Comparison of ENCODE assay signal across 8 mouse cellular contexts in the genomic region with DNA sequence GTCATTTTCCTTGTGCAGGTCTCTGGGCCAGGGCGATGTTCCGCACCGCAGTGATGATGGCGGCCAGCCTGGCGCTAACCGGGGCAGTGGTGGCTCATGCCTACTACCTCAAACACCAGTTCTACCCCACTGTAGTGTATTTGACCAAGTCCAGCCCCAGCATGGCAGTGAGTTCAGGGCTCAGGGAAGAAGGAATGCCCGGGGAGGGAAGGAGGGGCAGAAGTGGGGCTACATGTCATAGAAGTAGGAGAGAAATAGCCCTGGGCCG. TPM values are rescaled to one million over a fixed set of nuclear protein-coding genes. Genes with fewer than 3 reads are reported as not detected.
DNase-seq lines count a peak whose midpoint lies in the region; ATAC-seq and TF ChIP-seq lines count a peak whose summit lies in the region.

No protein-coding gene starts in this region.

- H3K4me1 ChIP-seq in bone marrow, adult 2 months (ENCODE audit: control insufficient read depth, insufficient read depth, low read length): peaks cover 8% of the 10 kb centered on the region
- H3K4me1 ChIP-seq in heart, postnatal 0 days (ENCODE audit: control insufficient read depth, insufficient read depth): peaks cover 15% of the 10 kb centered on the region
- peaks cover 23% of the 10 kb centered on the region for H3K4me1 ChIP-seq in midbrain, embryonic 10.5 days

- no peak for ATAC-seq in heart, postnatal 0 days (ENCODE audit: insufficient read depth, low read depth)
- no peak for ATAC-seq in erythroid progenitor cell, adult 5-6 weeks (replicated peaks; ENCODE audit: low FRiP score, poor library complexity, severe bottlenecking)

- peak overlapping the region; percentile 99 for H3K27ac ChIP-seq in bone marrow, adult 2 months (ENCODE audit: control insufficient read depth, insufficient read depth, low read depth, low read length, poor library complexity)
- no peak overlapping the region for H3K27ac ChIP-seq in heart, postnatal 0 days (ENCODE audit: low read depth)
- no peak overlapping the region for H3K27ac ChIP-seq in midbrain, embryonic 10.5 days (replicated peaks)

- peak overlapping the region; percentile 97 for H3K4me2 ChIP-seq in heart, postnatal 0 days (ENCODE audit: low read depth, low read length)

- peaks cover 48% of the 10 kb centered on the region for H3K36me3 ChIP-seq in heart, postnatal 0 days (replicated peaks; ENCODE audit: control insufficient read depth, insufficient read depth, low read length)
- H3K36me3 ChIP-seq in midbrain, embryonic 10.5 days: peaks cover 56% of the 10 kb centered on the region

- H3K27me3 ChIP-seq in heart, postnatal 0 days (ENCODE audit: control insufficient read depth, insufficient read depth, low read length): no peaks in the 10 kb centered on the region
- H3K27me3 ChIP-seq in midbrain, embryonic 10.5 days (ENCODE audit: low read depth, poor library complexity, severe bottlenecking): no peaks in the 10 kb centered on the region

- WGBS in bone marrow, adult 2 months: 76% methylated on average over 8 of the region's 8 CpGs
- 74% methylated on average over 8 of the region's 8 CpGs for WGBS in heart, postnatal 0 days
- WGBS in midbrain, embryonic 10.5 days: 89% methylated on average over 8 of the region's 8 CpGs

- DNase-seq in kidney, adult 11 months: peak; percentile 23
- DNase-seq in kidney, postnatal 36 days: no peak
- no peak for DNase-seq in heart, postnatal 0 days (ENCODE audit: low spot score)
- DNase-seq in midbrain, embryonic 10.5 days (ENCODE audit: low spot score): no peak
- no peak for DNase-seq in retina, postnatal 1 day
- DNase-seq in adrenal gland, postnatal 4 days (ENCODE audit: low spot score in 2 of 2): no peak

- no peak for TF ChIP-seq CTCF in bone marrow, adult 2 months (IDR thresholded peaks at IDR 0.05; ENCODE audit: control insufficient read depth, insufficient read depth, low read length)
- no peak for TF ChIP-seq CTCF in heart, postnatal 0 days (IDR thresholded peaks at IDR 0.05; ENCODE audit: low read depth)

- H3K9ac ChIP-seq in heart, postnatal 0 days (replicated peaks; ENCODE audit: low read depth, low read length): peak overlapping the region; percentile 88

- TF ChIP-seq POLR2A in bone marrow, adult 2 months (IDR thresholded peaks at IDR 0.05; ENCODE audit: borderline replicate concordance, control insufficient read depth, low read depth, low read length): no peak

- peak overlapping the region; percentile 78 for H3K4me3 ChIP-seq in bone marrow, adult 2 months (replicated peaks; ENCODE audit: control insufficient read depth, low read depth, low read length)
- H3K4me3 ChIP-seq in heart, postnatal 0 days (ENCODE audit: low read depth, low read length): peak overlapping the region; percentile 73
- peak overlapping the region; percentile 97 for H3K4me3 ChIP-seq in midbrain, embryonic 10.5 days

- H3K9me3 ChIP-seq in heart, postnatal 0 days (replicated peaks; ENCODE audit: control insufficient read depth, low read length): no peaks in the 10 kb centered on the region
- H3K9me3 ChIP-seq in midbrain, embryonic 10.5 days (replicated peaks): no peaks in the 10 kb centered on the region

- TF ChIP-seq EP300 in heart, postnatal 0 days (IDR thresholded peaks at IDR 0.05; ENCODE audit: low read depth): no peak

RNA-seq across cellular contexts. Expression of a gene that starts 1.5 kb away (rescaled TPM):
- 30.5 and 58.5 TPM in 2 replicates for polyA plus RNA-seq in bone marrow, adult 2 months (2011; ENCODE audit: insufficient read depth, insufficient read length, low replicate concordance, missing spikeins)
- total RNA-seq in heart, postnatal 0 days (2014; rRNA removed; ENCODE audit: low replicate concordance): 12.0 and 16.0 TPM in 2 replicates
- polyA plus RNA-seq in heart, postnatal 0 days (2015; fragmentation: Nextera tagmentation; extraction: Ambion mirVana): 9.2 and 10.2 TPM in 2 replicates
- 35.0 and 35.8 TPM in 2 replicates for polyA plus RNA-seq in midbrain, embryonic 10.5 days (2016; fragmentation: Nextera tagmentation; extraction: Ambion mirVana)
- total RNA-seq in adrenal gland, postnatal 4 days (2021): 10 to 100 TPM; 45.8 to 48.1 TPM
- 29.3 and 45.8 TPM in 2 replicates for total RNA-seq in erythroid progenitor cell, adult 5-6 weeks (2015; ENCODE audit: low replicate concordance)
- 16.8 and 20.8 TPM in 2 replicates for total RNA-seq in erythroid progenitor cell, adult 5-6 weeks (2017; ENCODE audit: low replicate concordance)

RNA-seq across cellular contexts. Expression of a gene that starts 9.8 kb away (rescaled TPM):
- polyA plus RNA-seq in bone marrow, adult 2 months (2011; ENCODE audit: insufficient read depth, insufficient read length, low replicate concordance, missing spikeins): 29.9 and 52.5 TPM in 2 replicates
- 18.7 and 37.1 TPM in 2 replicates for total RNA-seq in heart, postnatal 0 days (2014; rRNA removed; ENCODE audit: low replicate concordance)
- polyA plus RNA-seq in heart, postnatal 0 days (2015; fragmentation: Nextera tagmentation; extraction: Ambion mirVana): 49.7 and 53.5 TPM in 2 replicates
- 85.3 and 88.4 TPM in 2 replicates for polyA plus RNA-seq in midbrain, embryonic 10.5 days (2016; fragmentation: Nextera tagmentation; extraction: Ambion mirVana)
- 10 to 100 TPM; 55.6 to 63.5 TPM for total RNA-seq in adrenal gland, postnatal 4 days (2021)
- 27.2 and 31.4 TPM in 2 replicates for total RNA-seq in erythroid progenitor cell, adult 5-6 weeks (2015; ENCODE audit: low replicate concordance)
- total RNA-seq in erythroid progenitor cell, adult 5-6 weeks (2017; ENCODE audit: low replicate concordance): 13.0 and 40.8 TPM in 2 replicates

RNA-seq across cellular contexts. Expression of a gene that starts 9.8 kb away (rescaled TPM):
- 2,232 and 4,155 TPM in 2 replicates for polyA plus RNA-seq in bone marrow, adult 2 months (2011; ENCODE audit: insufficient read depth, insufficient read length, low replicate concordance, missing spikeins)
- 562 and 833 TPM in 2 replicates for total RNA-seq in heart, postnatal 0 days (2014; rRNA removed; ENCODE audit: low replicate concordance)
- 484 and 508 TPM in 2 replicates for polyA plus RNA-seq in heart, postnatal 0 days (2015; fragmentation: Nextera tagmentation; extraction: Ambion mirVana)
- polyA plus RNA-seq in midbrain, embryonic 10.5 days (2016; fragmentation: Nextera tagmentation; extraction: Ambion mirVana): 711 and 835 TPM in 2 replicates
- 1,000 to 10,000 TPM; 1,446 to 1,549 TPM for total RNA-seq in adrenal gland, postnatal 4 days (2021)
- total RNA-seq in erythroid progenitor cell, adult 5-6 weeks (2015; ENCODE audit: low replicate concordance): 666 and 864 TPM in 2 replicates
- total RNA-seq in erythroid progenitor cell, adult 5-6 weeks (2017; ENCODE audit: low replicate concordance): 450 and 703 TPM in 2 replicates

RNA-seq across cellular contexts. Expression of a gene that starts 13.2 kb away (rescaled TPM):
- 8.4 and 14.3 TPM in 2 replicates for polyA plus RNA-seq in bone marrow, adult 2 months (2011; ENCODE audit: insufficient read depth, insufficient read length, low replicate concordance, missing spikeins)
- total RNA-seq in heart, postnatal 0 days (2014; rRNA removed; ENCODE audit: low replicate concordance): 46.7 and 58.4 TPM in 2 replicates
- 21.4 and 22.7 TPM in 2 replicates for polyA plus RNA-seq in heart, postnatal 0 days (2015; fragmentation: Nextera tagmentation; extraction: Ambion mirVana)
- polyA plus RNA-seq in midbrain, embryonic 10.5 days (2016; fragmentation: Nextera tagmentation; extraction: Ambion mirVana): 36.6 and 37.2 TPM in 2 replicates
- total RNA-seq in adrenal gland, postnatal 4 days (2021): 10 to 100 TPM; 28.0 to 31.0 TPM
- 5.9 and 7.2 TPM in 2 replicates for total RNA-seq in erythroid progenitor cell, adult 5-6 weeks (2015; ENCODE audit: low replicate concordance)
- total RNA-seq in erythroid progenitor cell, adult 5-6 weeks (2017; ENCODE audit: low replicate concordance): 3.0 and 5.7 TPM in 2 replicates

RNA-seq across cellular contexts. Expression of a gene that starts 20.3 kb away (rescaled TPM):
- polyA plus RNA-seq in bone marrow, adult 2 months (2011; ENCODE audit: insufficient read depth, insufficient read length, low replicate concordance, missing spikeins): 5.9 and 12.3 TPM in 2 replicates
- 13.1 and 14.4 TPM in 2 replicates for total RNA-seq in heart, postnatal 0 days (2014; rRNA removed; ENCODE audit: low replicate concordance)
- 3.2 and 3.3 TPM in 2 replicates for polyA plus RNA-seq in heart, postnatal 0 days (2015; fragmentation: Nextera tagmentation; extraction: Ambion mirVana)
- polyA plus RNA-seq in midbrain, embryonic 10.5 days (2016; fragmentation: Nextera tagmentation; extraction: Ambion mirVana): 37.3 and 41.9 TPM in 2 replicates
- total RNA-seq in adrenal gland, postnatal 4 days (2021): 10 to 100 TPM; 17.0 to 25.1 TPM
- 14.1 TPM in 1 of 2 replicates, not detected in the other for total RNA-seq in erythroid progenitor cell, adult 5-6 weeks (2015; ENCODE audit: low replicate concordance)
- total RNA-seq in erythroid progenitor cell, adult 5-6 weeks (2017; ENCODE audit: low replicate concordance): 1.9 TPM in 1 of 2 replicates, not detected in the other
